Mouse (Mus musculus): ENCODE measurements around the gene Diras1. TPM values are rescaled to one million over a fixed set of nuclear protein-coding genes. Genes with fewer than 3 reads are reported as not detected.

Gene Diras1
- polyA plus RNA-seq, 1 experiment from 2014 or later, result not detected

- no peak overlapping the region for H3K27ac ChIP-seq (ENCODE audit: low read depth, low read length)
- WGBS, result 77% methylated on average over 8 of the region's 8 CpGs
- no peaks in the 10 kb centered on the region for H3K27me3 ChIP-seq (replicated peaks; ENCODE audit: control insufficient read depth, insufficient read depth, low read length)
- no peaks in the 10 kb centered on the region for H3K9me3 ChIP-seq (ENCODE audit: control insufficient read depth, low read length)
- H3K36me3 ChIP-seq (ENCODE audit: control insufficient read depth, insufficient read depth, low read length), result no peaks in the 10 kb centered on the region
- no peak overlapping the region for H3K9ac ChIP-seq (ENCODE audit: low read depth, low read length)
- ATAC-seq (replicated peaks; ENCODE audit: low FRiP score) (no peak), DNase-seq (ENCODE audit: low spot score) (no peak)
- no peak overlapping the region for H3K4me2 ChIP-seq
- H3K4me1 ChIP-seq (replicated peaks; ENCODE audit: control insufficient read depth, insufficient read depth, low read length), result peaks cover 5% of the 10 kb centered on the region; the same call in 1 of the 2 replicates
- no peak overlapping the region for H3K4me3 ChIP-seq (ENCODE audit: low read depth, low read length)
These were observed 55.3 kb downstream of the Diras1 start for GRCm38 (mm10) chr10:80970159-80970558.

Other genes starting within 250 kb of the Diras1 start
- gene Sf3a2, start 227.5 kb downstream of the Diras1 start, polyA plus RNA-seq (2014; fragmentation: Nextera tagmentation; extraction: Ambion mirVana), result 116 and 121 TPM in 2 replicates
- 178 and 188 TPM in 2 replicates for gene Plekhj1, start 227.0 kb downstream of the Diras1 start, polyA plus RNA-seq (2014; fragmentation: Nextera tagmentation; extraction: Ambion mirVana)
- gene Amh, start 220.4 kb downstream of the Diras1 start, polyA plus RNA-seq (2014; fragmentation: Nextera tagmentation; extraction: Ambion mirVana), result 0.14 TPM in 1 of 2 replicates, not detected in the other
- 1.1 and 1.5 TPM in 2 replicates for gene Jsrp1, start 212.2 kb downstream of the Diras1 start, polyA plus RNA-seq (2014; fragmentation: Nextera tagmentation; extraction: Ambion mirVana)
- gene Oaz1, start 199.0 kb downstream of the Diras1 start, polyA plus RNA-seq (2014; fragmentation: Nextera tagmentation; extraction: Ambion mirVana), result 1,793 and 1,800 TPM in 2 replicates
- 0.05 TPM in 1 of 2 replicates, not detected in the other for gene Lingo3, start 181.6 kb downstream of the Diras1 start, polyA plus RNA-seq (2014; fragmentation: Nextera tagmentation; extraction: Ambion mirVana)
- 403 and 453 TPM in 2 replicates for gene Lsm7, start 170.5 kb downstream of the Diras1 start, polyA plus RNA-seq (2014; fragmentation: Nextera tagmentation; extraction: Ambion mirVana)
- gene Sppl2b, start 170.4 kb downstream of the Diras1 start, polyA plus RNA-seq (2014; fragmentation: Nextera tagmentation; extraction: Ambion mirVana), result 58.5 and 63.8 TPM in 2 replicates
- gene Tmprss9, start 153.8 kb downstream of the Diras1 start, polyA plus RNA-seq (2014; fragmentation: Nextera tagmentation; extraction: Ambion mirVana), result not detected in 2 replicates
- 396 and 445 TPM in 2 replicates for gene Timm13, start 124.7 kb downstream of the Diras1 start, polyA plus RNA-seq (2014; fragmentation: Nextera tagmentation; extraction: Ambion mirVana)
- 16.2 and 18.2 TPM in 2 replicates for gene Lmnb2, start 107.4 kb downstream of the Diras1 start, polyA plus RNA-seq (2014; fragmentation: Nextera tagmentation; extraction: Ambion mirVana)
- gene Gadd45b, start 95.6 kb downstream of the Diras1 start, polyA plus RNA-seq (2014; fragmentation: Nextera tagmentation; extraction: Ambion mirVana), result 4.0 and 5.0 TPM in 2 replicates
- 1.8 and 2.1 TPM in 2 replicates for gene Gng7, start 10.7 kb downstream of the Diras1 start, polyA plus RNA-seq (2014; fragmentation: Nextera tagmentation; extraction: Ambion mirVana)
- 9.1 and 9.4 TPM in 2 replicates for gene Slc39a3, start 11.8 kb upstream of the Diras1 start, polyA plus RNA-seq (2014; fragmentation: Nextera tagmentation; extraction: Ambion mirVana)
- 147 and 153 TPM in 2 replicates for gene Sgta, start 34.5 kb upstream of the Diras1 start, polyA plus RNA-seq (2014; fragmentation: Nextera tagmentation; extraction: Ambion mirVana)
- gene Thop1, start 44.4 kb upstream of the Diras1 start, polyA plus RNA-seq (2014; fragmentation: Nextera tagmentation; extraction: Ambion mirVana), result 80.3 and 84.0 TPM in 2 replicates
- 17.3 and 17.6 TPM in 2 replicates for gene Creb3l3, start 73.2 kb upstream of the Diras1 start, polyA plus RNA-seq (2014; fragmentation: Nextera tagmentation; extraction: Ambion mirVana)
- gene Map2k2, start 80.3 kb upstream of the Diras1 start, polyA plus RNA-seq (2014; fragmentation: Nextera tagmentation; extraction: Ambion mirVana), result 201 and 207 TPM in 2 replicates
- 31.6 and 34.2 TPM in 2 replicates for gene Zbtb7a, start 109.6 kb upstream of the Diras1 start, polyA plus RNA-seq (2014; fragmentation: Nextera tagmentation; extraction: Ambion mirVana)
- gene Pias4, start 142.3 kb upstream of the Diras1 start, polyA plus RNA-seq (2014; fragmentation: Nextera tagmentation; extraction: Ambion mirVana), result 41.2 and 50.9 TPM in 2 replicates
- 626 and 647 TPM in 2 replicates for gene Eef2, start 151.0 kb upstream of the Diras1 start, polyA plus RNA-seq (2014; fragmentation: Nextera tagmentation; extraction: Ambion mirVana)
- 44.5 and 45.6 TPM in 2 replicates for gene Dapk3, start 157.3 kb upstream of the Diras1 start, polyA plus RNA-seq (2014; fragmentation: Nextera tagmentation; extraction: Ambion mirVana)
- gene 4930442H23Rik, start 158.2 kb upstream of the Diras1 start, polyA plus RNA-seq (2014; fragmentation: Nextera tagmentation; extraction: Ambion mirVana), result not detected in 2 replicates
- not detected in 2 replicates for gene Nmrk2, start 176.4 kb upstream of the Diras1 start, polyA plus RNA-seq (2014; fragmentation: Nextera tagmentation; extraction: Ambion mirVana)
- 0.05 TPM in 1 of 2 replicates, not detected in the other for gene Atcay, start 205.2 kb upstream of the Diras1 start, polyA plus RNA-seq (2014; fragmentation: Nextera tagmentation; extraction: Ambion mirVana)
- gene Zfr2, start 207.5 kb upstream of the Diras1 start, polyA plus RNA-seq (2014; fragmentation: Nextera tagmentation; extraction: Ambion mirVana), result 1.3 and 2.1 TPM in 2 replicates
- gene Matk, start 227.3 kb upstream of the Diras1 start, polyA plus RNA-seq (2014; fragmentation: Nextera tagmentation; extraction: Ambion mirVana), result 2.1 TPM in 2 replicates
- gene Mrpl54, start 241.3 kb upstream of the Diras1 start, polyA plus RNA-seq (2014; fragmentation: Nextera tagmentation; extraction: Ambion mirVana), result 226 and 233 TPM in 2 replicates
- 47.5 and 55.0 TPM in 2 replicates for gene Apba3, start 241.3 kb upstream of the Diras1 start, polyA plus RNA-seq (2014; fragmentation: Nextera tagmentation; extraction: Ambion mirVana)

All from liver, embryonic 11.5 days (tissue).